Mouse (Mus musculus): ENCODE measurements around the gene 4930402H24Rik. TPM values are rescaled to one million over a fixed set of nuclear protein-coding genes. Genes with fewer than 3 reads are reported as not detected.

Gene 4930402H24Rik
- polyA plus RNA-seq, 1 experiment from 2014 or later = 99.6 TPM

- H3K4me3 ChIP-seq (replicated peaks; ENCODE audit: low read length) = no peak overlapping the region
- 83% methylated on average over 4 of the region's 4 CpGs for WGBS
- no peak for ATAC-seq (ENCODE audit: low FRiP score)
These were observed 199.6 kb downstream of the 4930402H24Rik start for GRCm38 (mm10) chr2:130706602-130707001.

GRCm38 (mm10) chr2:130705178-130705577 is 201.0 kb downstream of the 4930402H24Rik start:
- Histone ChIP-seq H3K27ac (no peak overlapping the region), H3K27me3 (ENCODE audit: control insufficient read depth, insufficient read depth, low read length) (no peaks in the 10 kb centered on the region), H3K4me1 (replicated peaks; ENCODE audit: control insufficient read depth, insufficient read depth, low read length) (no peaks in the 10 kb centered on the region), H3K9me3 (ENCODE audit: control insufficient read depth, low read length) (no peaks in the 10 kb centered on the region), H3K4me2 (replicated peaks) (no peak overlapping the region), H3K9ac (no peak overlapping the region), H3K4me3 (replicated peaks; ENCODE audit: low read length) (no peak overlapping the region), H3K36me3 (replicated peaks; ENCODE audit: control insufficient read depth, insufficient read depth) (peaks cover 42% of the 10 kb centered on the region)
- no peak for DNase-seq (ENCODE audit: low spot score)
- ATAC-seq (ENCODE audit: low FRiP score) = no peak
- WGBS = 74% methylated on average over 6 of the region's 6 CpGs

More at GRCm38 (mm10) chr2:130706602-130707001, 199.6 kb downstream of the 4930402H24Rik start:
- Histone ChIP-seq H3K36me3 (replicated peaks; ENCODE audit: control insufficient read depth, insufficient read depth) (peaks cover 56% of the 10 kb centered on the region), H3K4me2 (replicated peaks) (no peak overlapping the region), H3K27me3 (ENCODE audit: control insufficient read depth, insufficient read depth, low read length) (no peaks in the 10 kb centered on the region), H3K9ac (no peak overlapping the region), H3K4me1 (replicated peaks; ENCODE audit: control insufficient read depth, insufficient read depth, low read length) (no peaks in the 10 kb centered on the region), H3K27ac (no peak overlapping the region), H3K9me3 (ENCODE audit: control insufficient read depth, low read length) (no peaks in the 10 kb centered on the region)
- no peak for DNase-seq (ENCODE audit: low spot score)

- DNase-seq (ENCODE audit: low spot score) (peak; percentile 43), ATAC-seq (ENCODE audit: low FRiP score) (0 out of 2 replicates have a peak, but pooled peaks have one; percentile 12)
- no peaks in the 10 kb centered on the region for H3K9me3 ChIP-seq (ENCODE audit: control insufficient read depth, low read length)
These were observed 201.9 kb downstream of the 4930402H24Rik start for GRCm38 (mm10) chr2:130704040-130705001.

DNA sequence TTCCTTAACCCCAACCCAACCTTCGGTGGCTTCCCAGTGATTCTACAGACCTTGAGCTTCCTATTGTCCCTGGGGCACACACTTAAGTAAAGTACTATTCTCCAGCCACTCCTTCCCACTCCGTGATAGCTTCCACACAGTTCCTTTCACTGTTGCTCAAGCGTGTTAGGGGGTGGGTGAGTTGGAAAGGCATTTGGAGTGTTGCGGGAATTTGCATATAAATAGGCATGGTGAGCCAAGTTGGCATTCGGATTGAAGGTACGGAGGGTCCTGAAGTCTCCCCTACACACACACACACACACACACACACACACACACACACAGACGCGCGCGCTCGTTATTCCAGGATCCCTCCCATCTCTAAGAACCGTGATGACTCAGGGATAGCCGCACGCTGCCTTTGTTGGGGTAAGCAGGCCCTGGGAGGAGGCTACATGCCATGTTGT is 208.4 kb downstream of the 4930402H24Rik start:
- DNase-seq (ENCODE audit: low spot score) (peak; percentile 35), ATAC-seq (ENCODE audit: low FRiP score) (0 out of 2 replicates have a peak, but pooled peaks have one; percentile 18)
- 3% methylated on average over 14 of the region's 14 CpGs for WGBS
- Histone ChIP-seq H3K4me1 (replicated peaks; ENCODE audit: control insufficient read depth, insufficient read depth, low read length) (peaks cover 18% of the 10 kb centered on the region; the same call in 1 of the 2 replicates), H3K9me3 (ENCODE audit: control insufficient read depth, low read length) (no peaks in the 10 kb centered on the region), H3K27me3 (ENCODE audit: control insufficient read depth, insufficient read depth, low read length) (peaks cover 42% of the 10 kb centered on the region), H3K9ac (0 out of 2 replicates have a peak overlapping the region, but pooled peaks have one; percentile 52), H3K4me3 (replicated peaks; ENCODE audit: low read length) (peak overlapping the region; percentile 50), H3K27ac (no peak overlapping the region), H3K4me2 (replicated peaks) (peak overlapping the region; percentile 99), H3K36me3 (replicated peaks; ENCODE audit: control insufficient read depth, insufficient read depth) (no peaks in the 10 kb centered on the region)

More at GRCm38 (mm10) chr2:130704040-130705001, 201.9 kb downstream of the 4930402H24Rik start:
- 75% methylated on average over 9 of the region's 9 CpGs for WGBS
- H3K4me1 ChIP-seq (replicated peaks; ENCODE audit: control insufficient read depth, insufficient read depth, low read length) = no peaks in the 10 kb centered on the region
- H3K4me3 ChIP-seq (replicated peaks; ENCODE audit: low read length) = no peak overlapping the region
- H3K4me2 ChIP-seq (replicated peaks) = no peak overlapping the region
- H3K27ac ChIP-seq = no peak overlapping the region
- H3K9ac ChIP-seq = no peak overlapping the region
- no peaks in the 10 kb centered on the region for H3K27me3 ChIP-seq (ENCODE audit: control insufficient read depth, insufficient read depth, low read length)
- peaks cover 33% of the 10 kb centered on the region for H3K36me3 ChIP-seq (replicated peaks; ENCODE audit: control insufficient read depth, insufficient read depth)

DNA sequence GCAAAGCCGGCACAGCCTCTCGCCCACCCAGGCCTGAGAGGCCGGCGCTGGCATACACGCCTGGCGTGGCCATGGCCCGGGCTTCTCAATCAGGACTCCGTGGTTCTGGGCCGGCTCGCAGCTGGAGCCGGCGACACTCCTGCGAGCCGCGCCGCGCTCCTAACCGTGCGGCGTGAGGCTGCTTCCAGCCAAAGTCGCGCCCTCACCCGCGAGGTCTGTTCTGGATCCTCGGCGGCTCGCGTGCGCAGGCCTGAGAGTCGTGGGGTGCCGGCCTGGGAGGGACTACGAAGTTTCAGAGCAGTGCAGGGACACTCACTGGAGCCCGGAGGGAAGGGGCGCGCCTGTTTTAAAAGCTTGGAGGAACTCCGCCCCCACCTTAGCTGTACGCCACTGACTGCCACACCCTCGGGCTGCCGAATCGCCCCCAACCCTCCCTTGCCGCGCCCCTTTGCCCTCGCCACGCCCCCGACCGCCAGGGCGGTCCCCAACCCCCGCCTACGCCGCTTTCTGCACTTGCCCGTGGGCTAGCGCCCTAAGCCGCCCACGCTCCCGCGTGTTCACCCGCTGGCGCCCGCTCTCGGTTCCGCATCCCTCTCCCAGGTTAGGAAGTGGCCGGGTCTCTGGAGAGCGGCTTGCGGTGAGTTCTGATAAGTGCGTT is 208.9 kb downstream of the 4930402H24Rik start, which contains the start of gene Slc4a11:
Gene Slc4a11 (minus strand): TSS at position 367 of the 658 bp plus-strand sequence.
- under 1% methylated on average over 65 of the region's 65 CpGs for WGBS
- H3K27me3 ChIP-seq (ENCODE audit: control insufficient read depth, insufficient read depth, low read length) = peaks cover 42% of the 10 kb centered on the region

DNA sequence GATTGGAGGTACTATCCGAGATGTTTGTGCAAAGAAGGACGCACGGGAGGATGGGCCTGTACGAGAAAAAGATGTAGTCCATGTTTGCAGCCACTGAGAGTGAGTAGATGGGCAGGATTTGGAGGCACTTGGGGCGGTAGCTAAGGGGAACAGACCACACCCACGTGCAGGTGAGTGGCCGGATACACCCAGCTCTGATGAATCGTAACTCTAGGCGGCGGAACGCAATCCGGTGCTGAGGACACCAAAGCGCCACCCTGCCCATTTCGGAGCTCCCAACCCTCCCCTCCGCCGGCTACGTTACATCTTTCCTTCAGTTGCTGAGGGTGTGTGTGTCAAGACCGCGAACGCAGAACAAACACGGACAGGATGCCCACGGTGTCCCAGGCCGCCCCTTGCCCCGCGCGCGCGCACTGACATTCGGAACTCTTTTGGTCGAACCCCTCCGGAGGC is 209.5 kb downstream of the 4930402H24Rik start:
- peak overlapping the region; percentile 99 for H3K4me2 ChIP-seq (replicated peaks)
- H3K4me3 ChIP-seq (replicated peaks; ENCODE audit: low read length) = peak overlapping the region; percentile 50
- H3K27ac ChIP-seq = no peak overlapping the region
- no peaks in the 10 kb centered on the region for H3K9me3 ChIP-seq (ENCODE audit: control insufficient read depth, low read length)
- H3K9ac ChIP-seq = peak overlapping the region; percentile 52
- peaks cover 42% of the 10 kb centered on the region for H3K27me3 ChIP-seq (ENCODE audit: control insufficient read depth, insufficient read depth, low read length)
- DNase-seq (ENCODE audit: low spot score) = no peak
- ATAC-seq (ENCODE audit: low FRiP score) = peak; percentile 29; the same call in 1 of the 2 replicates
- 2% methylated on average over 31 of the region's 31 CpGs for WGBS
- H3K4me1 ChIP-seq (replicated peaks; ENCODE audit: control insufficient read depth, insufficient read depth, low read length) = peaks cover 18% of the 10 kb centered on the region; the same call in 1 of the 2 replicates
- H3K36me3 ChIP-seq (replicated peaks; ENCODE audit: control insufficient read depth, insufficient read depth) = no peaks in the 10 kb centered on the region

More for the DNA sequence above, 208.9 kb downstream of the 4930402H24Rik start, which contains the start of gene Slc4a11:
- H3K27ac ChIP-seq = no peak within 1 kb of the TSS
- DNase-seq (ENCODE audit: low spot score) (peak; percentile 27), ATAC-seq (ENCODE audit: low FRiP score) (peak; percentile 61; the same call in 1 of the 2 replicates)
- peak within 1 kb of the TSS; percentile 52 for H3K9ac ChIP-seq
- no peaks in the 10 kb centered on the region for H3K9me3 ChIP-seq (ENCODE audit: control insufficient read depth, low read length)
- H3K4me3 ChIP-seq (replicated peaks; ENCODE audit: low read length) = peak within 1 kb of the TSS; percentile 50
- H3K4me1 ChIP-seq (replicated peaks; ENCODE audit: control insufficient read depth, insufficient read depth, low read length) = peaks cover 18% of the 10 kb centered on the region; the same call in 1 of the 2 replicates
- no peaks in the 10 kb centered on the region for H3K36me3 ChIP-seq (replicated peaks; ENCODE audit: control insufficient read depth, insufficient read depth)
- peak within 1 kb of the TSS; percentile 99 for H3K4me2 ChIP-seq (replicated peaks)

GRCm38 (mm10) chr2:130693563-130693962 is 212.6 kb downstream of the 4930402H24Rik start:
- no peak overlapping the region for H3K9ac ChIP-seq
- no peaks in the 10 kb centered on the region for H3K9me3 ChIP-seq (ENCODE audit: control insufficient read depth, low read length)
- peaks cover 36% of the 10 kb centered on the region for H3K27me3 ChIP-seq (ENCODE audit: control insufficient read depth, insufficient read depth, low read length)
- H3K4me2 ChIP-seq (replicated peaks) = no peak overlapping the region
- H3K36me3 ChIP-seq (replicated peaks; ENCODE audit: control insufficient read depth, insufficient read depth) = no peaks in the 10 kb centered on the region
- no peak overlapping the region for H3K4me3 ChIP-seq (replicated peaks; ENCODE audit: low read length)
- no peak overlapping the region for H3K27ac ChIP-seq
- peaks cover 18% of the 10 kb centered on the region; the same call in 1 of the 2 replicates for H3K4me1 ChIP-seq (replicated peaks; ENCODE audit: control insufficient read depth, insufficient read depth, low read length)
- WGBS = 55% methylated on average over 3 of the region's 3 CpGs
- DNase-seq (ENCODE audit: low spot score) (no peak), ATAC-seq (ENCODE audit: low FRiP score) (no peak)

GRCm38 (mm10) chr2:130689011-130689410 is 217.2 kb downstream of the 4930402H24Rik start:
- no peak overlapping the region for H3K4me2 ChIP-seq (replicated peaks)
- WGBS = 85% methylated on average over 2 of the region's 2 CpGs
- H3K36me3 ChIP-seq (replicated peaks; ENCODE audit: control insufficient read depth, insufficient read depth) = peaks cover 13% of the 10 kb centered on the region

More at GRCm38 (mm10) chr2:130689011-130689410, 217.2 kb downstream of the 4930402H24Rik start:
- Histone ChIP-seq H3K4me1 (replicated peaks; ENCODE audit: control insufficient read depth, insufficient read depth, low read length) (no peaks in the 10 kb centered on the region), H3K27ac (no peak overlapping the region), H3K27me3 (ENCODE audit: control insufficient read depth, insufficient read depth, low read length) (no peaks in the 10 kb centered on the region), H3K4me3 (replicated peaks; ENCODE audit: low read length) (no peak overlapping the region), H3K9me3 (ENCODE audit: control insufficient read depth, low read length) (no peaks in the 10 kb centered on the region), H3K9ac (no peak overlapping the region)
- ATAC-seq (ENCODE audit: low FRiP score) = no peak
- no peak for DNase-seq (ENCODE audit: low spot score)
